Mouse (Mus musculus): ENCODE measurements around the gene Cdkl1.

DNA sequence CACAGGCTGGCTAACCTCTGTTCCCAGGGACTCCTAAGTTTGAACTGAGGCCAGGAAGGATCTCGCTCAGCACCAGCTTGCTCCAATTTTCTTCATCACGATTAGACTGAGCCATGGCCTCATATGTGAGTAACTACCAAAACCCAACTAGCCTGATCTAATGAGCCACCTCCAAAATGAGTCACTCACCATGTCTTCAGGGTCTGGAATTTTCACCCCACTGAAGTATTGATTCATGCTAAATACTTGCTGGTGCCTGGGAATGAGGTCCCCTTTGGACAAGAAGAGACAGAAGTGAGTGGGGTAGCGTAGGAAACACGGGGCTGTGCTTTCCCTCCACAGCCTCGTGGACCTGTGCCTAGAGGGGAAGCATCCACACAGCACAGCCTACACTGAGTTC, 37.1 kb downstream of the Cdkl1 start:
- TF ChIP-seq CTCF (IDR thresholded peaks at IDR 0.05; ENCODE audit: low read depth, low read length), result no peak
- TF ChIP-seq TAL1 (conservative IDR thresholded peaks at IDR 0.05; ENCODE audit: low read depth, low read length), result no peak
- TF ChIP-seq GATA2 (IDR thresholded peaks at IDR 0.05; ENCODE audit: borderline replicate concordance, low read depth, low read length), result no peak
